Mouse (Mus musculus) cerebellum, adult 11 months (tissue): Measurements from ENCODE around the gene Adra1b.

ENCODE experiments used
- DNase-seq: peaks from one replicate; pipeline ENCODE4 v3.0.0; 2022

Adra1b gene

GRCm38 (mm10) chr11:43817368-43817923, 83.6 kb downstream of the Adra1b start:
- no peak for DNase-seq

- no peak for DNase-seq
These were observed 88.5 kb downstream of the Adra1b start for GRCm38 (mm10) chr11:43812535-43812934.

- no peak for DNase-seq
These were observed 93.3 kb downstream of the Adra1b start for GRCm38 (mm10) chr11:43807732-43808131.

- no peak for DNase-seq
These were observed 105.0 kb downstream of the Adra1b start for GRCm38 (mm10) chr11:43795992-43796391.

- DNase-seq: no peak
These were observed 110.6 kb downstream of the Adra1b start for GRCm38 (mm10) chr11:43790446-43790845.

GRCm38 (mm10) chr11:43783772-43784171, 117.2 kb downstream of the Adra1b start:
- DNase-seq: peak; percentile 40

GRCm38 (mm10) chr11:43783106-43783505, 117.9 kb downstream of the Adra1b start:
- DNase-seq: no peak

- no peak for DNase-seq
These were observed 121.5 kb downstream of the Adra1b start for GRCm38 (mm10) chr11:43779551-43779950.

- DNase-seq: no peak
These were observed 124.7 kb downstream of the Adra1b start for GRCm38 (mm10) chr11:43776324-43776694.

GRCm38 (mm10) chr11:43775469-43776323, 125.3 kb downstream of the Adra1b start:
- no peak for DNase-seq

- no peak for DNase-seq
These were observed 127.3 kb downstream of the Adra1b start for GRCm38 (mm10) chr11:43773725-43774124.

GRCm38 (mm10) chr11:43770110-43770509, 130.9 kb downstream of the Adra1b start:
- DNase-seq: no peak

- DNase-seq: no peak
These were observed 133.3 kb downstream of the Adra1b start for GRCm38 (mm10) chr11:43767749-43768148.

- DNase-seq: peak; percentile 52
These were observed 133.9 kb downstream of the Adra1b start for GRCm38 (mm10) chr11:43766922-43767648.

- DNase-seq: no peak
These were observed 142.6 kb downstream of the Adra1b start for GRCm38 (mm10) chr11:43758436-43758835.

- no peak for DNase-seq
These were observed 145.6 kb downstream of the Adra1b start for GRCm38 (mm10) chr11:43755411-43755810.

GRCm38 (mm10) chr11:43754568-43754967, 146.4 kb downstream of the Adra1b start:
- no peak for DNase-seq

- no peak for DNase-seq
These were observed 149.5 kb downstream of the Adra1b start for GRCm38 (mm10) chr11:43751542-43751941.

- peak; percentile 94 for DNase-seq
These were observed 153.5 kb downstream of the Adra1b start, which contains the start of gene Ttc1 for GRCm38 (mm10) chr11:43747233-43748226. Gene Ttc1, minus strand, starts transcription at chr11:43748008.

- DNase-seq: no peak
These were observed 172.2 kb downstream of the Adra1b start for GRCm38 (mm10) chr11:43728737-43729301.

GRCm38 (mm10) chr11:43727796-43728195, 173.2 kb downstream of the Adra1b start:
- no peak for DNase-seq
